Mouse (Mus musculus) central nervous system, embryonic 14 days (tissue): ENCODE data around the gene Tmprss15. TPM values are rescaled to one million over a fixed set of nuclear protein-coding genes. Genes with fewer than 3 reads are reported as not detected.

Source experiments
- polyA plus RNA-seq: library from polyadenylated mRNA; depleted of rRNA; stranded (reverse); fragments of >200 nt; gene quantifications from 2 replicates; pipeline ENCODE4 v1.2.3, GENCODE M21; 2012; rRNA removed

The Tmprss15 gene
- polyA plus RNA-seq = not detected in 2 replicates

DNA sequence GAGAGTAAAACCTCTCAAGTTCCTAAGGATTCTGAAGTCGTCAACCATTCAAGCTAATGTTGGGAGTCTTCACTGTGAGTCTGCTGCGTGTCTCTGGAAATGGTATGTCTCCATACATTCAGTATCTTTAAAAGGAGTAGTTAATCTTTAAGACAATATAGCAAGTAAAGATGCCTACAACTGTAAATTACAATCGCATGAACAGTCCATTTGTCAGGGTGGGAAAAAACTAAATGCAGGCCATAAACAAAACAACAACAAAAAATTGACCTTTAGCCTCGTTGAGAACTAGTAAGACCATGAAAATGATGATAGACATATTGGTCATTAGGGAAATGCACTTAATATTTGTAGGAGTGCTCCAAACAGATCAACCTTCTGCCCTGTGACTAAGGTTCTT lies at the start of gene Tmprss15:
Gene Tmprss15 (minus strand): TSS at position 101 of the 400 bp plus-strand sequence.

DNA sequence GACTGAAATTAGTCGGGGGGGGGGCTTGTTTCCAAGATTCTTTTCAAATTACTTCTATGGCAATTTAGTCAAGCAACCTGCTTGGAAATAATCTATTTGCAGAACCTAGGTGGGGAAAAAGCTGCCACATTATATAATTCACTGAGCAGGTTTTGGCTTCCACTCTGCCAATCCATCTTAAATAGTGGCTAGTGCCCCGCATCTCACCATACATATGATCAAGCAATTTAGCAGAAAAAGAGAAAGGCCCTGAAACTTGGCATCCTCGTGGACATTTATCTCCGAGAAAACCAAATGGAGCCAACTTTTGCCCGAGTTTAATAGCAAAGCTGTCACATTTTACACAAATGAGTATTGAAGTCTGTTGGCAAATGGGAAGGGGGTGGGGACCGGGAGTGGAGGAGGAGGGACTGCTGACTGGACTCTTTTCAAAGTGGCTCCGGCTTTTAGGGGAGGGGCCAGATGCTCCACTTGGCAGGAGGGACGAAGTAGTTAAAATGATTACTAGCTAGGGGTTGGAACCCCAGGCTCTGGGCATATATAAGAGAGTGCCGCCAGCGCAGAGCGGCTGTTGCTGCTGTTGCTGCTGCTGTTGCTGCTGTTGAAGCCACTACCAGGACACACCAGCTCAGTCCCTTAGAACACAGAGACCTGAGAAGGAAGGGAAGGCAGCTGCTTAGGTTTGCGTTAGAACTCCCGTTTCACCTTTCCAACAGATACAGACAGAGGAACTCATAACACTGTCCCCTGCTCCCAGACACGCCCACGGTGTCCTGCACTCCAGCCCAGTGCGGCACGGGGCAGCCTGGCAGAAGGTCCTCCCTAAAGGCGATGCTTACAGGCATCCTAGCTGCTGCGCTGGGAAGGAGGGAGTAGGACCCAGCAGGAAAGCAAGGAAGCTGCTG lies 160.3 kb downstream of the Tmprss15 start, which contains the start of gene Chodl:
Gene Chodl (plus strand): TSS at position 567 of the 905 bp plus-strand sequence.

Other genes with a start within 250 kb of the Tmprss15 start
- gene Chodl, start 160.1 kb downstream of the Tmprss15 start, polyA plus RNA-seq = 5.2 and 9.8 TPM in 2 replicates